Mouse (Mus musculus) gastrocnemius, postnatal 14 days (tissue): ENCODE data around the gene Cyp27a1. TPM values are rescaled to one million over a fixed set of nuclear protein-coding genes. Genes with fewer than 3 reads are reported as not detected.

ENCODE experiments used
- DNase-seq: peaks from one replicate; pipeline ENCODE4 v3.0.0; 2021; ENCODE audit warnings: mixed read lengths
- intact Hi-C: fragments of 180-260 bp; cut with DNase I; formaldehyde crosslinking; loops from one replicate; pipeline ENCODE4 v1.15.1; 2025; ENCODE audit warnings: low total_unique reads
- total RNA-seq, 2 experiments: library from RNA; stranded (reverse); gene quantifications; 2 replicates each; pipeline ENCODE4 v1.2.3; 2021

Gene Cyp27a1
- total RNA-seq, 2 experiments from 2014 or later, result 9.9 to 22.2 TPM

DNA sequence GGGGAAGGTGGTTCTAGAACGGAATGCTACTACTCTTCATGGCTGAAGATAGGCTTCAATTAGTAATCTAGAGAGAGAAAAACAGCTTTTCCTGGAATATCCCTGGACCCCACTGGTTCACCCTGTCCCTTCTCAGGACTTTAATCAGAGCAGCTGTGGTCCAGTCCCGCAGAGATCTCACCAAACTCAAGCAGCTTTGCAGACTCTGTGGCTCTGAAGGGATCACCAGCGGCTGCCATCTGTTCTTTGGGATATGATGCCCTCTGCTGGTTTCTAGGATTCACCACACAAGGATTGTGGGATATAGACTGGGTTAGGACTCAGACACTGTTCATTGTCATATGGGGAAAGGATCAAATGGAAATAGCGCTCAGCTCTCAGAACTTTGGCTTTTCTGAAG, 46.4 kb downstream of the Cyp27a1 start:
- intact Hi-C loops, result no loop called here
- DNase-seq, result no peak

DNA sequence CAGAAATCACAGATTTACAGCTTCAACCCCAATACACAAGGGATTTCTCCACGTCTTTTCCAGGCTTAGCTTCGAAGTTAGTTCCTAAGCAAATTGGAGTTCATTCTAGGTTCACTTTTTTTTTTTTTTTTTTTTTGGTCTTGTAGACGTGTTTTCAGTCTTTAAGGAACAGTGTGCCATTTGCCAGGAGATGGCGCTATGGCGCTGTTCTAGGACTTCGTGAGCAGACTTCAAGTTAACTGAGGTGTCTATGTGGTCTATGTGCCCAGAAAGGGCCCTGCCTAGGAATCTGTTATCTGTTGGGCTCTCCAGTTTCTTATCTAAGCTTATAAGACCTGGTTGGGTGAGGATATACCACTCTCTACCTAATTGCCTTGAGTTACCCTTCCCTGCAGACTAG, 49.7 kb downstream of the Cyp27a1 start:
- intact Hi-C loops, result no loop called here
- DNase-seq, result peak; percentile 71

DNA sequence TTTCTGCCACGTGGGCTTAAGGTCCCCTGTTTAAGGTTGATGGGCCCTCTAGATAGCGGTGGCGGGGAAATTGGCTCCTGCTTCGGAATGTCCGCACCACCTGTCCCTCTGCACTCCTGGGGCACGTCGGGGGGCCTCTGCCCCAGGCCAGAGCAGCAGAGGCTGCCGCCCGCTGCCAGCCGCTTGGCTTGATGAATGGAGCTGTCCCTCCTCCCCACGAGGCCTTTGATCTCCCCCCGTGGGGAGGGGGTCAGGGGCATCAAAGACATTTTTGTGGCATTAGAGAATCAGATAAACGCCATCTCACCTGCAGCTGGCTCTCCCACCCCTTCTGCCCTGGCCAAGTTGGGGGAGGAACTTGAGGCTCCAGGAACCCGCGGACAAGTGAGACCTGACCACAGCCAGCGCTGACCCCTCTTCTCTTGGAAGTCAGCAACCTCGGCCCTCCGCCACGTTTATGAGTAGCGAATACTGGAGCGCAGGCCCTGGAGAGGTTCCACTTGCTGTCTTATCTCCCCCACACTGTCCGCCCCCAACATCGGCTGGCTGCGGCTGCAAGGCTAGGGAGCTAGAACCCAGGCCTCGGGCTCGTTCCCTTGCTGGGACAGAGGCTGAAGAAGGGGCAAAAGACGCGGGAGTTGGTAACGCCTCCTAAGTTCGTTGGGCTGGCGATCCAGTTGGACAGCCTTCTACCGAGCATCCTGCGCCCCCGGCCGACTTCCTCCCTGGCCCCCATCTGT, 57.5 kb downstream of the Cyp27a1 start:
- DNase-seq, result no peak
- intact Hi-C loops, result no loop called here

DNA sequence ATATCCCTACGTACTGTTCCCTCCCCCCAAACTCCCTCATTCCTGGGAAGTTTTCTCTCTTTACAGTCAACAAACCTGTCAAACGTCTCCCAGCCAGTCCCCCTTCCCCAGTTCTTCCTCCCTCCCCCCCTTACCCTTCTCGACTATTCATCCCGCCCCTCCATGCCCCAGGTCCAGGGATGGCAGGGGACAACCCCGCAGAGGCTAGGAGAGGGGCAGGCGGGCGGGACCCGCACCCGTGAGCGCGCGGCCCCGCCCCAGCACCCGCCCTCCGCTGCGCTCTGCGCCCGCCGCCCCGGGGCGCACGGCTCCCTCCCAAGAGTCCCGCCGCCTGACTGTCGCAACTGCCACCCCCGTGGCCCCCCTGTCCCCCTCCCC, 58.1 kb downstream of the Cyp27a1 start:
- intact Hi-C loops, result no loop called here
- no peak for DNase-seq

DNA sequence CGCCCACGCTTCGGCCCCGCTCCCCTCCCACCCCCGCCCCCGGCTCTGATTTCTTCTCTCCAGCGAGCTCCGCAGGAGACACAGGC, 58.3 kb downstream of the Cyp27a1 start, which contains the start of gene Wnt6:
Gene Wnt6 (plus strand): TSS at position 48 of the 86 bp plus-strand sequence.
- intact Hi-C loops, result no loop called here
- no peak for DNase-seq

DNA sequence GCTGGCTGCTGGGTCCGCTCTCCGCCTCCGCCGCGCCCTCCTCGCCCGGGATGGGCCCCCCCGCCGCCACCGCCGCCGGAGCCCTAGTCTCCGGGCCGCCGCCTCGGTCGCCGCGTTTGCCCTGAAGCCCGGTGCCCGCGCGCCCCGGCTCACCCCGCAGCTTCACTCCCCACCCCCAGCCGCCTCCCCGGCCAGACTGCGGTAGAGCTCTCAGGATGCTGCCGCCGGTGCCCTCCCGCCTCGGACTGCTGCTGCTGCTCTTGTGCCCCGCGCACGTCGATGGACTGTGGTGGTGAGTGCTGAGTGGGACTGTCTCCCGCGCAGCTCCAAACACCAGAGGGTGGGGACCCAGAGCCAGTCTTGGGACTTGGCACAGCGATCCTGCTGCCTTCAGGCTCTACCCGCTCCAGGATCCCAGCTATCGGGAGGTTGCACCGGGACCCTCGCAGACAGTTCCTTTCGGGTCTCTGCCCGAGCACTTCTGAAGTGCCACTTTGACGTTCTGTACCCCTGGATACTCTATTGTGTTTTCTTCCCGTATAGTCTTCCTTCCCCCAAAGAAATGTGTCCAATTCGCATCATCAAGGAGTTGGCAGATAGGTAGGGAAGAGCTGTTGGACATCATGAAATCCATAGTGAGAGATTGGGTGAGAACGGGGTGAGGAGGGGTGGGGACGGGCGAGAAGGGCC, 58.7 kb downstream of the Cyp27a1 start:
- intact Hi-C loops, result no loop called here
- DNase-seq, result no peak

DNA sequence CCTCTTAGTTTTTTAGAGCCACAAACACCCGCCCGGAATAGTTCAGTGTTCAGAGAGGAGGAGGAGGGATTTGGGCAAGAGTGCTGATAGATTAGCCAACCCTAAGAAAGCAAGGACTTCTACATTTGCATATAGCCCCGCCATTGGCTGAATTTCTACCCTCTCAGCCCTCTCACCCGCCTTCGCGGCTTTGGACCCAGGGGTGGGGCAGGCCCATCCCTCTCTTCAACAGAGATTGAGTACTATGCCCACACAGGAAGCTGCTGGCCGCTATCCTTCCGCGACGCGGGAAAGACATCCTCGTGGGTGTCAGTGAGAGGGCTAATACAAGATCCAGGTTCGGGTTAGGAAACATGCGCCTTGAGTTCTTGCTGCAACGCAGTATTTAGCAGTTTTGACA, 59.8 kb downstream of the Cyp27a1 start:
- intact Hi-C loops, result no loop called here
- peak; percentile 84 for DNase-seq

DNA sequence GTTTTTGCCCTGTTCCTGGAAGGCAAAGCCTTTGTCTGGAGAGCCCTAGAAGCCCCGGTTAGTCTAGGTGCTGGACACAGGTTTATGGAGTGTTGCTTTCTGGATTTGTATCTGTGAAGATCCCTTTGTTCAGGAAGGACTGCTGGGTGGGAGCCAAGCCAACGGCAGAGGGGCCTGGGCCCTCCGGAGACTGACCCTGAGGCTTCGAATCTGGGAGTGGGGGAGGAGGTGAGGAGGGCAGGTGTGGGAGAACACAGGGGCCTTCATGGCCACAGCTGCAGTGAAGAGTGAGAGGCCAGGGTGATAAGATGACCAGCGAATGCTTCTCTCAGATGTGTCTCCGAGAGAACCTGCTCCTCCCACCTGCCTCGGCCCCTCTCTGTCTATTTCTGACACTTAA, 60.7 kb downstream of the Cyp27a1 start:
- intact Hi-C loops, result no loop called here

DNA sequence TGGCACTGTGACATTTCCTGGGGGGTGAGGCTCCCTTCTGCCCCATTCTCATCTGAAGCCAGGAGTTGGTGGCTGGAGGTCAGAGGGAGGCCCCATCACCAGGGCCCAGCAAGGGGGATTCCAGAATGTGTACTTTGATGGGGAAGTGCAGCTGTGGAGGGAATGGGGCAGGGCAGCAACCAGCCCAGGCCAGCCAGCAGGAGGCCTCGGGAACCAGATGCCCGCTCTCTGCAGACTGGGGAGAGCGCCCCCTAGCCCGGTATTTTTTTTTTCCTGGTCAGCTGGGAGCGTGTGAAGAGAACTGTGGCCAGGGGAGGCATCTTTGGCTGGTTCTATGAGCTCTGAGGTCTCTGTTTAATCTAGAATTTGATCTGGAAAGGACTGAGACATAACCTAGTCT, 62.4 kb downstream of the Cyp27a1 start:
- DNase-seq, result no peak
- intact Hi-C loops, result no loop called here

More for the DNA sequence above, 60.7 kb downstream of the Cyp27a1 start:
- DNase-seq, result no peak

DNA sequence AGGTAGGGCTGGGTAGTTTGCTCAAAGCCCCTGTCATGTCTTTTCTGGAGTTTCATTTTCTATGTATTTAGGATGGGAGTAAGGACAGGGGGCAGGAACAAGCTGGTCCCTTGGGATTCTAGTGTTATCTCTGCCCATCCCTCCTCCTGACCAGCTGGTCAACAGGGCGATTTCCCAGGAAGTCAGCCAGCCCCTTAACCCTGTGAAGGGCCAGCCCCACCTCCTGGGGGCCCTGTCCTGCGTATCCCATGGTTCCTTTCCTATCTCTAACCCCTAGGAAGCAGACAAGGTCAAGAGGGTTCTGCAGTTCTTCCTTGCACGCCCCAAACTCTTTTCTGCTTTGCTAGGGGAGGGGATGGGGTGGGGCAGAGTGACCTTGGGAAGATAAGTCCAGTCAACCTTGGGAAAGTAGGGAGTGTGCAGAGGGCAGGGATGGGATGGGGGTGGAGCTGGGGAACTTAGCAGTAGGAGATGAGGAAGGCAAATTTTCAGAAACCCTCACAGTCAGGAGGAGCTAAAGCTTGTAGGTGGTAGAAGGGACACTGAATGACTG, 65.6 kb downstream of the Cyp27a1 start:
- no peak for DNase-seq
- intact Hi-C loops, result no loop called here

DNA sequence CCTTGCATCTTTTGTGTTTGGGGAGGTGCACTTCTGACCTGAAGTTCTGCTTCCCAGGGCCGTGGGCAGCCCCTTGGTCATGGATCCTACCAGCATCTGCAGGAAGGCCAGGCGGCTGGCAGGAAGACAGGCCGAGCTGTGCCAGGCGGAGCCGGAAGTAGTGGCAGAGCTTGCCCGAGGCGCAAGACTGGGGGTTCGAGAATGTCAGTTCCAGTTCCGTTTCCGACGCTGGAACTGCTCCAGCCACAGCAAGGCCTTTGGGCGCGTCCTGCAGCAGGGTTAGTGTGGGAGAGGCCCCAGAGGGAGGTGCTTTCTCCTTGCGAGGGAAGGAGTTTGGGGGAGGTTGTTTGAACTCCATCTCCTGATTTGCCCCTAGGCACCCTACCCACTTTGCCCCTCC, 68.7 kb downstream of the Cyp27a1 start:
- no peak for DNase-seq
- intact Hi-C loops, result no loop called here

DNA sequence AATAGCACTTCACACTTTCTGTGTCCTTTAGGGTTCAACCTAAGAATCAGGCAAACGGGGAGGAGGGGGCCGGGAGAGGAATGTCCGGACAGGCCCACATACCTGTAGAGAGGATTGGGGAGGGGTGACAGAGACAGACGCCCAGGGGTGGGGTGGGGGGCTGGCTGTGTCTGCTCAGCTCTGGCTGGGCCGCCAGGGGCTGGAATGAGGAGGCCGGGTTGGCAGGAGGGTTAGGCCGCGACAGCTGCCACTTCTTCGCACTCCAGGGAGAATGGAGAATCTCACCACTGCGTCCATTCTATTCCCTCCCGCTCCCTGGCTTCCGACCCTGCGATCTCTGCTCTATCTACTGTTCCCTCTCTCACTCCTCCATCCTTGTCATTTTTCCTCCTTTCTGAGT, 70.2 kb downstream of the Cyp27a1 start:
- intact Hi-C loops, result no loop called here
- DNase-seq, result no peak

DNA sequence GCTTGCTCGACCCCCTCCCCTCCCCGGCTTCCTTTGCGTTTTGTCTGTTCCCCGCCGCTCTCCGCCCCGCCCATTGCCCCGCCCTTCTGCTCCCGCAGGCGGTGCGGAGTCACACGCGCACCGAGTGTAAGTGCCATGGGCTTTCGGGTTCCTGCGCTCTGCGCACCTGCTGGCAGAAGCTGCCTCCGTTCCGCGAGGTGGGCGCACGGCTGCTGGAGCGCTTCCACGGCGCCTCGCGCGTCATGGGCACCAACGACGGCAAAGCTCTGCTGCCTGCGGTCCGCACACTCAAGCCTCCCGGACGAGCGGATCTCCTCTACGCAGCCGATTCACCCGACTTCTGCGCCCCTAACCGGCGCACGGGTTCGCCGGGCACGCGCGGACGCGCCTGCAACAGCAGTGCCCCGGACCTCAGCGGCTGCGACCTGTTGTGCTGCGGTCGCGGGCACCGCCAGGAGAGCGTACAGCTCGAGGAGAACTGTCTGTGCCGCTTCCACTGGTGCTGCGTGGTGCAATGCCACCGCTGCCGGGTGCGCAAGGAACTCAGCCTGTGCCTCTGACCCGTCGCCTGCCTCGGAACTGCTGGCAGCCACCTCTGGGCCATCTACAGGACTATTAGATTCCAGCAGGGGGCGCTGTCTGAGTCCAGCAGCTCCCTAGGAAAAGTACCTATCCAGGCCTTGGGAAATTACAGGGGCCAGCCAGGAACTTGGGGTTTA, 70.8 kb downstream of the Cyp27a1 start:
- peak; percentile 70 for DNase-seq
- intact Hi-C loops, result no loop called here

Other genes starting within 250 kb of the Cyp27a1 start
- 10 to 100 TPM; 10.5 to 12.5 TPM for gene Cnot9, start 207.5 kb upstream of the Cyp27a1 start, total RNA-seq
- gene Plcd4, start 170.7 kb upstream of the Cyp27a1 start, total RNA-seq, result 10 to 100 TPM; 72.7 to 76.3 TPM
- gene Usp37, start 169.3 kb upstream of the Cyp27a1 start, total RNA-seq, result 10 to 100 TPM in 1 of 2 experiments, 1 to 10 TPM in 1; 6.6 to 10.6 TPM
- gene Zfp142, start 125.3 kb upstream of the Cyp27a1 start, total RNA-seq, result 1 to 10 TPM; 7.7 to 8.5 TPM
- 10 to 100 TPM; 13.1 to 16.8 TPM for gene Bcs1l, start 125.3 kb upstream of the Cyp27a1 start, total RNA-seq
- 10 to 100 TPM; 14.6 to 16.1 TPM for gene Rnf25, start 112.2 kb upstream of the Cyp27a1 start, total RNA-seq
- gene Stk36, start 112.1 kb upstream of the Cyp27a1 start, total RNA-seq, result 1 to 10 TPM; 1.0 to 1.8 TPM
- gene Ttll4, start 51.8 kb upstream of the Cyp27a1 start, total RNA-seq, result 10 to 100 TPM in 1 of 2 experiments, 1 to 10 TPM in 1; 9.1 to 10.5 TPM
- 100 to 1,000 TPM in 1 of 2 experiments, 10 to 100 TPM in 1; 76.2 to 109 TPM for gene Prkag3, start 35.6 kb downstream of the Cyp27a1 start, total RNA-seq
- 1 to 10 TPM in 1 of 2 experiments, under 1 TPM in 1; 0.49 to 1.7 TPM for gene Wnt6, start 58.3 kb downstream of the Cyp27a1 start, total RNA-seq
- under 1 TPM in 1 of 2 experiments, not detected in 1; 0.10 TPM for gene Wnt10a, start 77.9 kb downstream of the Cyp27a1 start, total RNA-seq
- gene Cdk5r2, start 141.4 kb downstream of the Cyp27a1 start, total RNA-seq, result under 1 TPM in 1 of 2 experiments, not detected in 1; 0.06 TPM
- not detected for gene Fev, start 171.8 kb downstream of the Cyp27a1 start, total RNA-seq
- gene Cryba2, start 179.6 kb downstream of the Cyp27a1 start, total RNA-seq, result not detected
- not detected for gene Cfap65, start 222.0 kb downstream of the Cyp27a1 start, total RNA-seq
- gene Ihh, start 238.1 kb downstream of the Cyp27a1 start, total RNA-seq, result under 1 TPM; 0.10 to 0.20 TPM